Mouse (Mus musculus) small intestine, adult 2 months (tissue): ENCODE results near the gene Sugct.

Experiments
- CTCF ChIP-seq: fragments of 200-500 bp; IDR thresholded peaks from 2 replicates; pipeline ENCODE4 v1.5.1; 2012; ENCODE audit warnings: low read depth, mild to moderate bottlenecking, control low read depth, inconsistent platforms, low read length, moderate library complexity, mixed read lengths; ENCODE audit not compliant: insufficient replicate concordance, insufficient read length; ENCODE audit errors: extremely low read depth
- POLR2A ChIP-seq: fragments of 200-500 bp; IDR thresholded peaks from 2 replicates; pipeline ENCODE4 v1.6.1; 2012; ENCODE audit warnings: low read depth, mild to moderate bottlenecking, control low read depth, inconsistent platforms, low read length, moderate library complexity

DNA sequence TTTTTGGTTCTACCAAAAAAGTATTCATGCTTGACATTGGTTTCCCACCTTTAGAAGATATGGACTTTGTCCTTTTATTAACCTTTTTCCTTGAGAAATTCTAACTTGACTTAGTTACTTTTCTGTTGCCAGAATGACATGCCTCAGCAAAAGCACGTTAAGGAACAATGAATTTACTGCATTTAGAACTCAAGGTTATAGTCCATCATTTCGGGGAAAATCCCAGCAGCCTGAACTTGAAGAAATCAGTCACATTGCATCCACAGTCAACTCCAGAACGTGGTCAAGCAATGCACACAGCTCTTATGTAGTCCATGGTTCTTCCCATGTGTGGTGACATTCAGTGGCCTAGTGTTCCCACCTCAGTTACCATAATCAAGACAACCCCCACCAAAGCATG lies 700.0 kb downstream of the Sugct start:
- TF ChIP-seq CTCF (no peak), POLR2A (no peak)
